Mouse (Mus musculus) CD4-positive, CD25-positive, alpha-beta regulatory T cell, adult 9 weeks (primary cell): Measurements from ENCODE around the gene Rpl35a. TPM values are rescaled to one million over a fixed set of nuclear protein-coding genes. Genes with fewer than 3 reads are reported as not detected.

Experiments
- polyA plus RNA-seq: library from polyadenylated mRNA; unstranded; fragments of 100-300 nt; shearing (Covaris generic); gene quantifications from one replicate; pipeline ENCODE4 v1.2.1, GENCODE M21; 2017

Rpl35a gene
- polyA plus RNA-seq = 1,016 TPM

DNA sequence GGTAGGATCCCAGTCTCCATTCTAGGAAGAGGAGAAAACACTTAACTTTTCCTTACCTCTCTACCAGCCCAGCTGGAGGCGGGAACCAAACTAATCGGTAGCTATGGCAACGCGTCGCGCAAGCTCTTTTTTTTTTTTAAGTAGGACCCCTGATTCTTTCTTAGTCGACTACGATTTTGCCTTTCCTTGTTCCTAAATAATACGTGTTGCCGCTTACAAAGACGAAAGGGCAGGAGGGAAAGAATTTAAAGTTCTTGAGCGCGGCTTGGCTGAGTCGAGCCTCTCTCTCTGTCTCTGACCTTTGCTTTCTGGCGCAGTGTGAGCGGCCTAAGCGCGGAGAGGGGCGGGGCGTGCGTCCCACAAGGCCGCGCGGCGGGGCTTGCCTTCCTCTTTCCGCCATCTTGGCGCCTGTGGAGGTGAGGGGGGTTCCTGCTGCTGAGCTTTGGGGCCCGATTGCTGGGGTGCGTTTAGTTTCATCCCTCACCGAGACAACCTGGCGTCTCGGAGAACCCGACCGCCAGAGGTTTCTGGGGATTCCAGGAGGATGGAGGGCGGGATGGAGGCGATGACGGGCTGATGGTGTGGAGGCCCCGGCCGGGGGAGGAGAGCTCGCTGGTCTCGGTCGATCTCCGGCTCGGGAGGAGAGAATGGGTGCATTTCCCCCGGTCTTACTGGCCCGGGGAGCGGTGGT, at the start of gene Rpl35a, which contains the start of gene Iqcg:
TSS of gene Rpl35a (plus strand) at position 359 of the 691 bp plus-strand sequence.
TSS of gene Iqcg (minus strand) at position 124 of the 691 bp plus-strand sequence.

DNA sequence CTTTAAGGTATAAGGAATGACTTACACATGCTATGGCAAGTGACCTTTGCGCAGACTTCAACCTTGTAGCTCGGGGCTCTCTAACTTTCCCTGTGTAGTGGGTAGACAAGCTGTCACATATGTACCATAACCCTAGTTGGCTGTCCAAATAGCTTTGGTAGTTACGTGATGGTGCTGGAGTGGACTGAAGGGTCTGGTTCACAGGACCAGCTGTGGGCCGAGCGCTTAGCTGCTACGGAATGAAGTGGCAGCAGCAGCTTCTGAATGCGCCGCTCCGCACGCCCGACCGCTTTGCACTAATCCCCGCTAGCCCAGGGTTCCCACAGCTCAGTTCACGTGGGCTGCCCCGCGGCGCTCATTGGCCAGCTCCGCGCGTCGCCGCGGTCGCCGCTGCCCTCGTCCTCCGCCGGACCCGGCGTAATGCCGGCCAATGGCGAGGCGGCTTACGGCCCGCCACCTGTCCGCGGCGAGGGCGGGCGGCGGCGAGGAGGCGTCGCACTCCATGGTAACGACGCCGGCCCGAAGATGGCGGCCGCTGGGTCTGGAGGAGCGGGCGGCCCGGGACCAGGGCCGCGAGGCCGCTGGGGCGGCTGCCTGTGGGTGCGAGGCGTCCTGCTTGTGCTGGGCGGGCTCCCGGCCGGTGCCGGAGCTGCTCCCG, 5.9 kb downstream of the Rpl35a start, which contains the start of gene Lmln:
TSS of gene Lmln (plus strand) at position 498 of the 658 bp plus-strand sequence.

Other genes with a start within 250 kb of the Rpl35a start
- gene Smbd1, start 246.0 kb upstream of the Rpl35a start, polyA plus RNA-seq = not detected
- 97.0 TPM for gene Fyttd1, start 179.0 kb upstream of the Rpl35a start, polyA plus RNA-seq
- gene Rubcn, start 178.7 kb upstream of the Rpl35a start, polyA plus RNA-seq = 22.4 TPM
- gene Lrch3, start 142.4 kb upstream of the Rpl35a start, polyA plus RNA-seq = 67.8 TPM
- gene Iqcg, start 235 bp upstream of the Rpl35a start, polyA plus RNA-seq = 0.53 TPM
- gene Lmln, start 6.1 kb downstream of the Rpl35a start, polyA plus RNA-seq = 0.26 TPM
- 5.9 TPM for gene Osbpl11, start 128.6 kb downstream of the Rpl35a start, polyA plus RNA-seq
- 144 TPM for gene Snx4, start 195.0 kb downstream of the Rpl35a start, polyA plus RNA-seq